Mouse (Mus musculus): ENCODE measurements around the gene Sult2b1.

- TF ChIP-seq CTCF (IDR thresholded peaks at IDR 0.05; ENCODE audit: borderline replicate concordance, extremely low read depth, insufficient read depth, insufficient read length), result no peak
- TF ChIP-seq POLR2A (IDR thresholded peaks at IDR 0.05; ENCODE audit: borderline replicate concordance, extremely low read depth, insufficient read depth, insufficient read length, poor library complexity, severe bottlenecking), result no peak
Measured at GRCm38 (mm10) chr7:45721234-45721571, 63.3 kb downstream of the Sult2b1 start.
